Mouse (Mus musculus): ENCODE results near the gene Ube2cbp.

Ube2cbp gene

GRCm38 (mm10) chr9:86423331-86423730, 41.4 kb downstream of the Ube2cbp start:
- DNase-seq = no peak

GRCm38 (mm10) chr9:86419366-86419765, 45.4 kb downstream of the Ube2cbp start:
- DNase-seq = no peak

GRCm38 (mm10) chr9:86417971-86418370, 46.8 kb downstream of the Ube2cbp start:
- no peak for DNase-seq

GRCm38 (mm10) chr9:86395785-86396184, 69.0 kb downstream of the Ube2cbp start:
- peak; percentile 58 for DNase-seq

GRCm38 (mm10) chr9:86395012-86395411, 69.7 kb downstream of the Ube2cbp start:
- no peak for DNase-seq

- peak; percentile 33 for DNase-seq
These were observed 71.0 kb downstream of the Ube2cbp start for GRCm38 (mm10) chr9:86393586-86394272.

- no peak for DNase-seq
These were observed 73.3 kb downstream of the Ube2cbp start for GRCm38 (mm10) chr9:86391467-86391866.

- DNase-seq = no peak
These were observed 74.0 kb downstream of the Ube2cbp start for GRCm38 (mm10) chr9:86390713-86391112.

- DNase-seq = no peak
These were observed 76.2 kb downstream of the Ube2cbp start for GRCm38 (mm10) chr9:86388538-86388937.

- DNase-seq = no peak
These were observed 87.8 kb downstream of the Ube2cbp start for GRCm38 (mm10) chr9:86376923-86377322.

GRCm38 (mm10) chr9:86372783-86373567, 91.8 kb downstream of the Ube2cbp start:
- DNase-seq = no peak

GRCm38 (mm10) chr9:86369208-86369607, 95.5 kb downstream of the Ube2cbp start:
- DNase-seq = no peak

GRCm38 (mm10) chr9:86360536-86360935, 104.2 kb downstream of the Ube2cbp start:
- no peak for DNase-seq

- no peak for DNase-seq
These were observed 108.9 kb downstream of the Ube2cbp start for GRCm38 (mm10) chr9:86355851-86356250.

- DNase-seq = no peak
These were observed 113.3 kb downstream of the Ube2cbp start for GRCm38 (mm10) chr9:86351491-86351890.

- DNase-seq = no peak
These were observed 128.0 kb downstream of the Ube2cbp start for GRCm38 (mm10) chr9:86336792-86337191.

- DNase-seq = no peak
These were observed 128.4 kb downstream of the Ube2cbp start for GRCm38 (mm10) chr9:86336361-86336760.

GRCm38 (mm10) chr9:86335588-86335987, 129.2 kb downstream of the Ube2cbp start:
- DNase-seq = no peak

GRCm38 (mm10) chr9:86334357-86334756, 130.4 kb downstream of the Ube2cbp start:
- DNase-seq = no peak

GRCm38 (mm10) chr9:86330591-86330990, 134.2 kb downstream of the Ube2cbp start:
- DNase-seq = no peak

GRCm38 (mm10) chr9:86328270-86328669, 136.5 kb downstream of the Ube2cbp start:
- DNase-seq = no peak

- DNase-seq = no peak
These were observed 137.4 kb downstream of the Ube2cbp start for GRCm38 (mm10) chr9:86327341-86327740.

GRCm38 (mm10) chr9:86324772-86325171, 140.0 kb downstream of the Ube2cbp start:
- no peak for DNase-seq

GRCm38 (mm10) chr9:86319516-86320140, 145.1 kb downstream of the Ube2cbp start:
- no peak for DNase-seq
